Mouse (Mus musculus) layer of hippocampus, adult 2 months (tissue): ENCODE data around the gene Arsg. TPM values are rescaled to one million over a fixed set of nuclear protein-coding genes. Genes with fewer than 3 reads are reported as not detected.

Experiments used
- DNase-seq, 2 experiments: peaks; one replicate each; pipeline ENCODE4 v3.0.0; 2022; ENCODE audit warnings: low spot score in 2 of 2
- H3K27ac ChIP-seq: fragments of 200-600 bp; 2 replicates; pipeline ENCODE4 v1.8.1; 2022
- H3K4me3 ChIP-seq: fragments of 200-600 bp; 2 replicates; pipeline ENCODE4 v1.8.1; 2022; ENCODE audit warnings: mild to moderate bottlenecking
- CTCF ChIP-seq: fragments of 200-600 bp; conservative IDR thresholded peaks from 2 replicates; pipeline ENCODE4 v1.8.1; 2022; ENCODE audit warnings: antibody characterized with exemption, mild to moderate bottlenecking, moderate library complexity
- total RNA-seq, 2 experiments: library from RNA; stranded (reverse); gene quantifications; 2 replicates each; pipeline ENCODE4 v1.2.3; 2021

Arsg gene
- total RNA-seq, 2 experiments from 2014 or later = 11.7 to 13.9 TPM

DNA sequence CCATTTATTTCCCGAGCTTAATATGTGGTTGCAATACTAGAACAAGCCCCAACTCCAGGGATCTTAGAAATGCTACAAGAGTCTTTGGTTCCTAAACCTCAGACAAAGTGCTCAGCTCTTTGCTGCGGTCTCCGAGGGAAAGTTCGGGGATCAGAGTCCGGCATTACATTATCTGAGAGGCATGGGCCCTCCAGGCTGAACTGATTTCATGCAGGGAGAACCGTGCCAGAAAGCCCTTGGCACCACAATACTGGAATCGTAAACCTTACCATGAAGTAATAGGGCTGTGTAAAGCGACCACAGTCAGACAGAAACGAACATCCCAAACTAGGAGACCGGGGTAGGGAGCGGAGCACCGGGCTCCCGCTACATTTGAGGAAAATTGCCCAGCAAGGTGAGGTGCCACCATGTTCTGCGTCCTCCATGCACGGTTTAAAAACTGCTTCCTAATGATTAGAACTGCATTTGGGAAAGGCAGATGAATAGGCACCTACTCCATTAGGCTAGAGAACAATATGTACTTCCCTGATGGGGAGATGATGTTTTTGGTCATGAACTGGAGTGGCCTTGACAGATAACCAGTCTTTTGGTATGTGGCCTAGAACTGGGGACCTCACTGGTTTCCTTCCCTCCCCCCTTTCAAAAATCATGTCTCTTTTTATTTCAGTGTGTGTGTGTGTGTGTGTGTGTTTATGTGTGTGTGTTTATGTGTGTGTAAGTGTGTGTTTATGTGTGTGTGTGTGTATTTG is 91.5 kb downstream of the Arsg start:
- Histone ChIP-seq H3K4me3 (no peak overlapping the region), H3K27ac (no peak overlapping the region)
- TF ChIP-seq CTCF = no peak
- DNase-seq = no peak

DNA sequence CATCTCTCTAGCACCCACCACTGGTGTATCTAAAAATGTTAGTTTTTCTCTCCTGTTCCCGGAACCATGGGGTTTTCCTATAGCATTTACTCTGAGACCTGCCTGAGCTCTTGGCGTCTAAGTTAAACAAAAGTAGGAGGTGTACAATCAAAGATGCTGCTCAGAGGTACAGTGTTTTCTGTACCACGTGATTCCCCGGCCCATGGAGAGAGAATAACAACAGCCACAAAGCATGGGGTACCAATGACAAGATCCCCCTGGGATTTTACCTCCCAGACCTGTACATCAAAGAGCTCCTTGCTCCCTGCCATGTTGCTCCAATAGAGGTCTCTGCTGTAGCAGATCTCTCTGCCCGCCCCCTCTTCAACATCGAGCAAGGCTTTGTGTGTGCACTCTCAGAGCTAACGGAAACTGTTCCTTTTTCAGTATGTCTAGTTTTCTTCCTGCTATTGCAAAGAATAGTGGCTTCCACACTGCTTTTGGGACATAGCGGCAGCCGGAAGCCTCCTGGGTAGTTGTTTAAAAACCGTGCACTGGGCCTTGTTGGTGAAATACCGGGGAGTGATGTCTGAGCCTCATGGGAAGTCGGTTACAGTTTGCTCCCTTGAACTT is 95.9 kb downstream of the Arsg start:
- Histone ChIP-seq H3K4me3 (no peak overlapping the region), H3K27ac (no peak overlapping the region)
- no peak for DNase-seq
- TF ChIP-seq CTCF = no peak

- no peak for DNase-seq
- H3K27ac ChIP-seq = no peak overlapping the region
- no peak for TF ChIP-seq CTCF
- H3K4me3 ChIP-seq = no peak overlapping the region
These were observed 96.6 kb downstream of the Arsg start for GRCm38 (mm10) chr11:109569809-109570208.

DNA sequence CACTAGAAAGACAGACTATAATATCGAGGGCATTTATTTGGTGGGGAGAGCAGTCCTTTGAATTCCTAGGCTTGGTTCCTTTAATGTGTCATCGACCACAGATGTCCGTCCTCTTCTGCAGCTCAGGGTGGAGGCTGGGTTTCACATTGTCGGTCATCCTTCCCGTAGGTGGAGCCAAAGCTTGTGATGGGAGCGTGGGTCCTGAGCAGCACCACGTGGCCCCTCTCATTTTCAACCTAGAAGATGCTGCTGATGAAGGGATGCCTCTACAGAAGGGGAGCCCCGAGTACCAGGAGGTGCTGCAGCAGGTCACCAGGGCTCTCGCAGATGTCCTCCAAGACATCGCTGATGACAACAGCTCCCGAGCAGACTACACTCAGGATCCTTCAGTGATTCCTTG is 98.9 kb downstream of the Arsg start:
- TF ChIP-seq CTCF = no peak
- DNase-seq = no peak
- no peak overlapping the region for H3K4me3 ChIP-seq
- no peak overlapping the region for H3K27ac ChIP-seq

GRCm38 (mm10) chr11:109574604-109575003 is 101.4 kb downstream of the Arsg start:
- TF ChIP-seq CTCF = no peak
- Histone ChIP-seq H3K27ac (no peak overlapping the region), H3K4me3 (no peak overlapping the region)
- no peak for DNase-seq

GRCm38 (mm10) chr11:109575832-109576231 is 102.7 kb downstream of the Arsg start:
- Histone ChIP-seq H3K27ac (no peak overlapping the region), H3K4me3 (no peak overlapping the region)
- no peak for DNase-seq
- no peak for TF ChIP-seq CTCF

DNA sequence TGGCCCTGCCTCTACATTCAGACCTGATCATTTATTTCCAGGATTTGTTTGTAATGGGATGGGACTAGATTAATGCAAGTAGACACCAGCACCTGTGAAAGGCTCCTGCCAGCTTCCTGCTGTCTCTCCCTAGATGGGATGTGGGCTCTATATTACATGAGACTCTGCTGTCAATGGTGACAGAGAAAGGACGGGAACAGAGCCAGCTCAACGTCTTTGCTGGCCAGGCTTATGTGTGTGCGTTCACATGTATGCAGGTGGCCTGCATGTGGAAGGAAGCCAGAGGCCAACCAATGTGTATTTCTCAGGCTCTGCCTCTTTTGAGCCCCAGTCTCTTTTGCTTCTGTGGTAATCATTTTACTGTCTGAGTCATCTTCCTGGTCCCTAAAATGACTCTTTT is 105.4 kb downstream of the Arsg start:
- no peak overlapping the region for H3K27ac ChIP-seq
- no peak overlapping the region for H3K4me3 ChIP-seq
- DNase-seq = no peak
- TF ChIP-seq CTCF = no peak

DNA sequence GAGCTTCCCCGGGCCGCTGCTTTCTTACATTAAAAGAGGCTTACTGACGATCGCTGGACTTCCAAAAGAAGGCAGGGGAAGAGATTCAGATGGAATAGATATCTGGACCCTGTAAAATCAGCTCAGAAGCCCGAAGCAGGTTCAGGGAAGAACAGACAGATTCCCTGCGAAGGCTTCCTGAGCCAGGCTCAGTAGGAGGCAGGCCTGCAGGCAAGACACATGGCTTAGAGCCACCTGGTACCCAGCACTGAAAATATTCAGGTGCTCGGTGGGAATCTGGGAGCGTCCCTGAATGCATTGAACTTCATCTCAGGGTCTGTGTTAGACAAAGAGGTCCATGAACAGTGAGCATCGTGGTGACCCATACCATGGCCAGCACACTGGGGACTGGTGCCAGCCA is 106.8 kb downstream of the Arsg start:
- no peak for DNase-seq
- H3K4me3 ChIP-seq = no peak overlapping the region
- H3K27ac ChIP-seq = no peak overlapping the region
- no peak for TF ChIP-seq CTCF

GRCm38 (mm10) chr11:109583986-109584385 is 110.8 kb downstream of the Arsg start:
- Histone ChIP-seq H3K4me3 (no peak overlapping the region), H3K27ac (no peak overlapping the region)
- TF ChIP-seq CTCF = no peak
- DNase-seq = no peak

- peak; percentile 99 for TF ChIP-seq CTCF
- Histone ChIP-seq H3K27ac (0 out of 2 replicates have a peak overlapping the region, but pooled peaks have one; percentile 43), H3K4me3 (no peak overlapping the region)
- peak; percentile 68 to 76 for DNase-seq
These were observed 111.9 kb downstream of the Arsg start for GRCm38 (mm10) chr11:109584843-109585713.

DNA sequence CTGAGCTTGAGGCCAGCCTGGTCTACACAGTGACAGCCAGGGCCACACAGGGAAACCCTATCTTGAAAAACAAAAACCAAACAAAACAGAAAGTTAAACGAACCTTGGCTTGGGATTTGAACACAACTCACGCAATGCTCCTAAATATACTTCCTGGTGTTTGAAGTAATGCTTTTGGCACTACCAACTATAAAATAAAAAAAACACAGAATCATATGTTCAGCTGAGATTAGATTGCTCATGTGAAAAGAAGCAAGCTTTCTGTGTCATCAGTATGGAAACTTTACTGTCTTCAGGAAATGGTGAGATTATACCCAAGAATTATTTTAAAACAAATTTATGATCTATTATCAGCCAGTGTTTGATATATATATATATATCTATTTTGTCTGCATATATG is 113.2 kb downstream of the Arsg start:
- H3K4me3 ChIP-seq = no peak overlapping the region
- H3K27ac ChIP-seq = no peak overlapping the region
- TF ChIP-seq CTCF = no peak
- no peak for DNase-seq

- Histone ChIP-seq H3K4me3 (no peak overlapping the region), H3K27ac (no peak overlapping the region)
- no peak for TF ChIP-seq CTCF
- no peak for DNase-seq
These were observed 113.8 kb downstream of the Arsg start for GRCm38 (mm10) chr11:109587019-109587418.
